In the genomic region with DNA sequence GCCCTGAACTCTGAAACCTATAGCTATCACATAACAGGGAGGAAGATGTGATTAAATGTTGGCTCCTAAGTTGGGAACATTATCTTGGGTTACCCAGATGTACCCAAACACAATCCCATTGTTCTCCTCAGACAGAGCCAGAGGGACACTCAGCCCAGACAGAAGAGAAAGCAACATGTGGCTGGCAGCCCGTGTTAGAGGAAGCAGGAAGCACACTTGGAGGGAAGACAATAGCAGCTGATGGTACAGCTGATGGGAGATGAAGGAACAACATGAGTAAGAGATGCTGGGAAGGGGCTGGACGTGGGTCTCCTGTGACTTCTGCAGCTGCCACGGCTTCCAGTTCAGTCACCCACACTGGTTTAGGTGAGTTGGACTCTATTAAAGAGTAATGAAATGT, we compare ENCODE assay signal across 26 mouse cellular contexts.
A peak's percentile ranks its signal among the peaks of the same experiment; 100 is the strongest.
DNase-seq lines count a peak whose midpoint lies in the region; ATAC-seq lines count a peak whose summit lies in the region.
"Had no signal": no experiment of that assay in that cellular context is flagged by ENCODE, and none has a peak within 500 bp of the region (broad histone marks: within the 10 kb centered on the region; RNA-seq: fewer than 3 reads in every experiment).

No protein-coding gene starts in this region.

- H3K9ac ChIP-seq in kidney, embryonic 15.5 days, result no peak overlapping the region
- H3K9ac ChIP-seq in hindbrain, embryonic 11.5 days (ENCODE audit: low read depth, low read length), result no peak overlapping the region
- H3K9ac ChIP-seq: embryonic facial prominence, embryonic 13.5 days; forebrain, embryonic 13.5 days; liver, embryonic 13.5 days; midbrain, embryonic 12.5 days; neural tube, embryonic 15.5 days; stomach, embryonic 15.5 days had no signal

- no peak overlapping the region for H3K4me3 ChIP-seq in kidney, embryonic 15.5 days (replicated peaks)
- H3K4me3 ChIP-seq in megakaryocyte, embryonic 14.5 days (replicated peaks), result peak overlapping the region; percentile 23
- H3K4me3 ChIP-seq in hindbrain, embryonic 11.5 days (ENCODE audit: low read depth, low read length), result no peak overlapping the region
- H3K4me3 ChIP-seq in forebrain, embryonic 10.5 days, result no peak overlapping the region
- H3K4me3 ChIP-seq: embryonic facial prominence, embryonic 13.5 days; erythroblast, embryonic 14.5 days; forebrain, embryonic 13.5 days; heart, embryonic 10.5 days; liver, embryonic 13.5 days; midbrain, embryonic 12.5 days; neural tube, embryonic 15.5 days; stomach, embryonic 15.5 days had no signal

- peaks cover 25% of the 10 kb centered on the region for H3K4me1 ChIP-seq in kidney, embryonic 15.5 days
- H3K4me1 ChIP-seq in megakaryocyte, embryonic 14.5 days, result peaks cover 36% of the 10 kb centered on the region
- H3K4me1 ChIP-seq in hindbrain, embryonic 11.5 days (replicated peaks; ENCODE audit: control insufficient read depth, insufficient read depth, low read length), result peaks cover 2% of the 10 kb centered on the region; the same call in 1 of the 2 replicates
- H3K4me1 ChIP-seq in forebrain, embryonic 10.5 days, result peaks cover 11% of the 10 kb centered on the region
- H3K4me1 ChIP-seq: liver, embryonic 13.5 days had no signal

- no peaks in the 10 kb centered on the region for H3K9me3 ChIP-seq in kidney, embryonic 15.5 days (replicated peaks)
- no peaks in the 10 kb centered on the region for H3K9me3 ChIP-seq in megakaryocyte, embryonic 14.5 days
- H3K9me3 ChIP-seq in hindbrain, embryonic 11.5 days (ENCODE audit: control insufficient read depth, low read length), result no peaks in the 10 kb centered on the region
- H3K9me3 ChIP-seq in forebrain, embryonic 10.5 days, result no peaks in the 10 kb centered on the region
- H3K9me3 ChIP-seq: embryonic facial prominence, embryonic 13.5 days; forebrain, embryonic 13.5 days; heart, embryonic 10.5 days; liver, embryonic 13.5 days; midbrain, embryonic 12.5 days; neural tube, embryonic 15.5 days; stomach, embryonic 15.5 days had no signal

- peak; percentile 29 for DNase-seq in kidney, adult 9 months
- peak; percentile 63 for DNase-seq in lung, postnatal 10 days
- no peak for DNase-seq in hindbrain, embryonic 11.5 days (ENCODE audit: low spot score)
- no peak for DNase-seq in forebrain, embryonic 10.5 days (ENCODE audit: extremely low spot score, low spot score)
- DNase-seq: adrenal gland, adult 8-10 months; cerebellum, adult 18-20 months; cerebellum, postnatal 14 days; layer of hippocampus, postnatal 36 days; liver, embryonic 13.5 days; right cerebral cortex, adult 18-20 months; right cerebral cortex, postnatal 4 days; thymus, adult 18-20 months; thymus, postnatal 4 days had no signal

- WGBS in kidney, embryonic 15.5 days, result 65% methylated on average over 3 of the region's 3 CpGs
- WGBS in hindbrain, embryonic 11.5 days, result 66% methylated on average over 3 of the region's 3 CpGs
- 64% methylated on average over 3 of the region's 3 CpGs for WGBS in forebrain, embryonic 10.5 days

- no peak overlapping the region for H3K4me2 ChIP-seq in kidney, embryonic 15.5 days
- no peak overlapping the region for H3K4me2 ChIP-seq in hindbrain, embryonic 11.5 days (replicated peaks; ENCODE audit: low read depth, low read length)
- H3K4me2 ChIP-seq: embryonic facial prominence, embryonic 13.5 days; forebrain, embryonic 13.5 days; liver, embryonic 13.5 days; midbrain, embryonic 12.5 days; neural tube, embryonic 15.5 days; stomach, embryonic 15.5 days had no signal

- no peaks in the 10 kb centered on the region for H3K27me3 ChIP-seq in kidney, embryonic 15.5 days
- H3K27me3 ChIP-seq in megakaryocyte, embryonic 14.5 days (replicated peaks), result peaks cover 2% of the 10 kb centered on the region
- no peaks in the 10 kb centered on the region for H3K27me3 ChIP-seq in hindbrain, embryonic 11.5 days (ENCODE audit: control insufficient read depth, insufficient read depth, low read length)
- no peaks in the 10 kb centered on the region for H3K27me3 ChIP-seq in forebrain, embryonic 10.5 days (ENCODE audit: poor library complexity, severe bottlenecking)
- H3K27me3 ChIP-seq: embryonic facial prominence, embryonic 13.5 days; liver, embryonic 13.5 days; midbrain, embryonic 12.5 days; neural tube, embryonic 15.5 days; stomach, embryonic 15.5 days had no signal

- ATAC-seq in kidney, embryonic 15.5 days (replicated peaks; ENCODE audit: low FRiP score), result no peak
- ATAC-seq in megakaryocyte, adult 5-6 weeks (ENCODE audit: poor library complexity, severe bottlenecking), result no peak
- no peak for ATAC-seq in hindbrain, embryonic 11.5 days (ENCODE audit: low FRiP score)
- ATAC-seq: forebrain, embryonic 13.5 days; hindbrain, embryonic 16.5 days; intestine, postnatal 0 days had no signal

- no peak overlapping the region for H3K27ac ChIP-seq in kidney, embryonic 15.5 days
- H3K27ac ChIP-seq in hindbrain, embryonic 11.5 days (ENCODE audit: low read depth, low read length), result no peak overlapping the region
- no peak overlapping the region for H3K27ac ChIP-seq in forebrain, embryonic 10.5 days
- H3K27ac ChIP-seq: embryonic facial prominence, embryonic 13.5 days; forebrain, embryonic 13.5 days; heart, embryonic 10.5 days; liver, embryonic 13.5 days; macrophage; midbrain, embryonic 12.5 days; neural tube, embryonic 15.5 days; stomach, embryonic 15.5 days had no signal

- H3K36me3 ChIP-seq in kidney, embryonic 15.5 days, result no peaks in the 10 kb centered on the region
- no peaks in the 10 kb centered on the region for H3K36me3 ChIP-seq in megakaryocyte, embryonic 14.5 days (replicated peaks; ENCODE audit: low read length)
- no peaks in the 10 kb centered on the region for H3K36me3 ChIP-seq in hindbrain, embryonic 11.5 days (ENCODE audit: control insufficient read depth, insufficient read depth, low read length)
- H3K36me3 ChIP-seq in forebrain, embryonic 10.5 days (replicated peaks), result no peaks in the 10 kb centered on the region
- H3K36me3 ChIP-seq: embryonic facial prominence, embryonic 13.5 days; heart, embryonic 10.5 days; liver, embryonic 13.5 days; midbrain, embryonic 12.5 days; neural tube, embryonic 15.5 days; stomach, embryonic 15.5 days had no signal

Comparison
In these comparisons a context has a peak if more than half of its experiments do, and no peak if none do; other contexts are left out.
1. DNase-seq: peak in kidney, adult 9 months (single experiment) and lung, postnatal 10 days (single experiment); none in hindbrain, embryonic 11.5 days (single experiment) and forebrain, embryonic 10.5 days (single experiment).